Mouse (Mus musculus) CH12.LX (cell line): Measurements from ENCODE around the gene Tbc1d15. TPM values are rescaled to one million over a fixed set of nuclear protein-coding genes. Genes with fewer than 3 reads are reported as not detected.

Source experiments
- DNase-seq: peaks from one replicate; pipeline ENCODE4 v3.0.0-alpha.2; 2013; ENCODE audit errors: extremely low read depth
- H3K27ac ChIP-seq: 2 replicates; pipeline ENCODE4 v1.5.1; 2012; ENCODE audit warnings: low read depth, mild to moderate bottlenecking, control low read depth, moderate library complexity; ENCODE audit not compliant: insufficient read depth
- H3K27me3 ChIP-seq: replicated peaks from 2 replicates; pipeline ENCODE3; 2012; ENCODE audit warnings: inconsistent platforms
- H3K36me3 ChIP-seq, 2 experiments: replicated peaks in 1 of 2; 2 replicates each; pipeline versions ENCODE3 to v1.6.1; 2012; ENCODE audit warnings: inconsistent platforms in 1 of 2, low read length in 1 of 2, mild to moderate bottlenecking in 1 of 2, mixed read lengths in 1 of 2, moderate library complexity in 1 of 2; ENCODE audit not compliant: control insufficient read depth in 1 of 2, insufficient read depth in 1 of 2
- H3K4me1 ChIP-seq, 2 experiments: 2 replicates each; pipeline ENCODE4 v1.6.1; 2012; ENCODE audit warnings: inconsistent platforms in 1 of 2, moderate library complexity in 1 of 2; ENCODE audit not compliant: insufficient read depth in 2 of 2, control insufficient read depth in 1 of 2
- H3K4me2 ChIP-seq: 2 replicates; pipeline ENCODE4 v1.6.1; 2012; ENCODE audit warnings: low read depth, mild to moderate bottlenecking, control low read depth; ENCODE audit not compliant: poor library complexity, insufficient read depth, severe bottlenecking
- H3K4me3 ChIP-seq, 3 experiments: fragments of 150-350 bp in 1 of 3; sonication (generic) in 1 of 3; replicated peaks in 1 of 3; 2 replicates each; pipeline versions ENCODE3 to v1.5.1; 2011 to 2012; ENCODE audit warnings: low read depth in 2 of 3, low read length in 2 of 3, mild to moderate bottlenecking in 2 of 3, moderate library complexity in 2 of 3, control low read depth in 1 of 3, improper control_type of control experiment in 1 of 3, inconsistent platforms in 1 of 3, mixed read lengths in 1 of 3; ENCODE audit not compliant: poor library complexity in 1 of 3
- H3K79me2 ChIP-seq: replicated peaks from 2 replicates; pipeline ENCODE4 v1.6.1; 2012; ENCODE audit warnings: mild to moderate bottlenecking, moderate library complexity; ENCODE audit not compliant: control insufficient read depth, poor library complexity, insufficient read depth, severe bottlenecking; ENCODE audit errors: extremely low read depth
- H3K9ac ChIP-seq: 2 replicates; pipeline ENCODE4 v1.6.1; 2012; ENCODE audit warnings: low read depth, mild to moderate bottlenecking, control low read depth, moderate library complexity; ENCODE audit not compliant: insufficient read depth
- H3K9me3 ChIP-seq: replicated peaks from 2 replicates; pipeline ENCODE3; 2012; ENCODE audit warnings: low read length, inconsistent platforms, mixed read lengths
- CHD2 ChIP-seq: IDR thresholded peaks from 2 replicates; pipeline ENCODE4 v1.6.1; 2011; ENCODE audit warnings: low read length, improper control_type of control experiment
- CTCF ChIP-seq, 2 experiments: IDR thresholded peaks in 1 of 2; conservative IDR thresholded peaks in 1 of 2; 2 replicates each; pipeline ENCODE4 v1.5.1; 2011 to 2012; ENCODE audit warnings: low read depth in 2 of 2, low read length in 2 of 2, improper control_type of control experiment in 1 of 2, inconsistent platforms in 1 of 2, mild to moderate bottlenecking in 1 of 2, moderate library complexity in 1 of 2
- HCFC1 ChIP-seq: IDR thresholded peaks from 2 replicates; pipeline ENCODE4 v1.6.1; 2012; ENCODE audit warnings: low read depth, mild to moderate bottlenecking, inconsistent platforms, low read length, improper control_type of control experiment
- JUN ChIP-seq: IDR thresholded peaks from 2 replicates; pipeline ENCODE4 v1.6.1; 2011; ENCODE audit warnings: low read depth, mild to moderate bottlenecking, low read length, improper control_type of control experiment, moderate library complexity; ENCODE audit not compliant: insufficient read depth
- MYC ChIP-seq: IDR thresholded peaks from 2 replicates; pipeline ENCODE4 v1.6.1; 2011; ENCODE audit warnings: low read depth, mild to moderate bottlenecking, improper control_type of control experiment, low read length
- POLR2A ChIP-seq: IDR thresholded peaks from 2 replicates; pipeline ENCODE4 v1.6.1; 2011; ENCODE audit warnings: low read depth, mild to moderate bottlenecking, improper control_type of control experiment, low read length
- POLR2AphosphoS2 ChIP-seq: IDR thresholded peaks from 2 replicates; pipeline ENCODE4 v1.6.1; 2011; ENCODE audit warnings: low read depth, low read length, improper control_type of control experiment
- SIN3A ChIP-seq: IDR thresholded peaks from 2 replicates; pipeline ENCODE4 v1.6.1; 2012; ENCODE audit warnings: low read length, improper control_type of control experiment, inconsistent platforms
- SMC3 ChIP-seq: IDR thresholded peaks from 2 replicates; pipeline ENCODE4 v1.6.1; 2011; ENCODE audit warnings: low read depth, low read length, improper control_type of control experiment
- ZMIZ1 ChIP-seq: IDR thresholded peaks from 2 replicates; pipeline ENCODE4 v1.6.1; 2012; ENCODE audit warnings: low read depth, mild to moderate bottlenecking, inconsistent platforms, low read length, improper control_type of control experiment
- dilution Hi-C: fragments of 300-500 bp; cut with MboI; formaldehyde crosslinking; loops from 2 replicates; pipeline ENCODE4 v1.14.3; 2020; ENCODE audit warnings: low sequenced_read_pairs; ENCODE audit not compliant: extremely low pct_unique_long_range_greater_than_20kb, extremely low pct_ligation_motif_present
- in situ Hi-C: fragments of 300-500 bp; cut with MboI; formaldehyde crosslinking; loops from 3 replicates; pipeline ENCODE4 v1.14.3; 2019; ENCODE audit warnings: low sequenced_read_pairs, low pct_ligation_motif_present, low pct_unique_long_range_greater_than_20kb, mixed read lengths
- polyA plus RNA-seq: library from polyadenylated mRNA; unstranded; fragments of >175 nt; gene quantifications from 2 replicates; pipeline ENCODE4 v1.2.1, GENCODE M21; 2012; ENCODE audit warnings: low read depth; ENCODE audit not compliant: insufficient read length
- total RNA-seq, 2 experiments: library from RNA; depleted of rRNA; stranded (reverse); fragments of 300-350 nt in 1 of 2; fragments of >200 nt in 1 of 2; gene quantifications; 2 replicates each; pipeline ENCODE4 v1.2.3; 2012 to 2014

The Tbc1d15 gene
- total and polyA plus RNA-seq, 3 experiments, result 13.4 to 59.5 (median 23.3) TPM

- Histone ChIP-seq H3K9me3 (no peaks in the 10 kb centered on the region), H3K27ac (no peak overlapping the region)
- dilution Hi-C loops, result no loop called here
Observed at GRCm38 (mm10) chr10:115169410-115169809, 81.9 kb downstream of the Tbc1d15 start.

GRCm38 (mm10) chr10:115160289-115160688, 91.0 kb downstream of the Tbc1d15 start:
- peak; percentile 6 for DNase-seq
- in situ Hi-C loops, result no loop called here
- Histone ChIP-seq H3K4me1 (no peaks in the 10 kb centered on the region; a peak in 1 of 4 replicates), H3K27ac (no peak overlapping the region), H3K4me2 (no peak overlapping the region), H3K9me3 (no peaks in the 10 kb centered on the region), H3K27me3 (no peaks in the 10 kb centered on the region), H3K9ac (no peak overlapping the region), H3K36me3 (no peaks in the 10 kb centered on the region), H3K4me3 (no peak overlapping the region), H3K79me2 (no peaks in the 10 kb centered on the region)
- dilution Hi-C loops, result no loop called here
- no peak for TF ChIP-seq CHD2
- no peak for TF ChIP-seq POLR2A
- no peak for TF ChIP-seq SIN3A
- TF ChIP-seq CTCF (conservative IDR thresholded peaks at IDR 0.05 in 1 of 2, IDR thresholded peaks at IDR 0.05 in 1 of 2; ENCODE audit: low read depth in 2 of 2, low read length in 2 of 2), result peak in 1 of 2 experiments; percentile 20; a peak in 1 of 4 replicates
- no peak for TF ChIP-seq SMC3
- 0 out of 2 replicates have a peak, but pooled peaks have one; percentile 25 for TF ChIP-seq MYC
- no peak for TF ChIP-seq JUN

More at GRCm38 (mm10) chr10:115169410-115169809, 81.9 kb downstream of the Tbc1d15 start:
- TF ChIP-seq ZMIZ1, result no peak
- TF ChIP-seq POLR2AphosphoS2, result no peak
- no peak for TF ChIP-seq HCFC1
- TF ChIP-seq CHD2, result 0 out of 2 replicates have a peak, but pooled peaks have one; percentile 21
- DNase-seq, result no peak
- Histone ChIP-seq H3K4me2 (no peak overlapping the region), H3K36me3 (no peaks in the 10 kb centered on the region), H3K9ac (no peak overlapping the region), H3K79me2 (no peaks in the 10 kb centered on the region), H3K4me3 (no peak overlapping the region), H3K27me3 (no peaks in the 10 kb centered on the region), H3K4me1 (peaks cover 0 to 4% of the 10 kb centered on the region in 2 experiments; a peak in 2 of 4 replicates)
- in situ Hi-C loops, result no loop called here

Other genes with a start within 250 kb of the Tbc1d15 start
- gene Tph2, start 66.4 kb downstream of the Tbc1d15 start, total RNA-seq (2012; rRNA removed), result 0.42 and 0.55 TPM in 2 replicates
- 0.42 and 0.43 TPM in 2 replicates for gene Tph2, start 66.4 kb downstream of the Tbc1d15 start, total RNA-seq (2014; rRNA removed)
- 0.46 and 0.54 TPM in 2 replicates for gene Tph2, start 66.4 kb downstream of the Tbc1d15 start, polyA plus RNA-seq
- 45.0 and 55.6 TPM in 2 replicates for gene Rab21, start 64.1 kb upstream of the Tbc1d15 start, total RNA-seq (2012; rRNA removed)
- 57.4 and 57.9 TPM in 2 replicates for gene Rab21, start 64.1 kb upstream of the Tbc1d15 start, total RNA-seq (2014; rRNA removed)
- 52.8 and 58.4 TPM in 2 replicates for gene Rab21, start 64.1 kb upstream of the Tbc1d15 start, polyA plus RNA-seq
- gene Tmem19, start 111.0 kb upstream of the Tbc1d15 start, total RNA-seq (2012; rRNA removed), result 20.9 and 25.7 TPM in 2 replicates
- 26.0 and 34.3 TPM in 2 replicates for gene Tmem19, start 111.0 kb upstream of the Tbc1d15 start, total RNA-seq (2014; rRNA removed)
- 22.9 and 29.3 TPM in 2 replicates for gene Tmem19, start 111.0 kb upstream of the Tbc1d15 start, polyA plus RNA-seq
- gene Thap2, start 133.0 kb upstream of the Tbc1d15 start, total RNA-seq (2012; rRNA removed), result 7.6 and 11.3 TPM in 2 replicates
- 6.9 and 7.9 TPM in 2 replicates for gene Thap2, start 133.0 kb upstream of the Tbc1d15 start, total RNA-seq (2014; rRNA removed)
- 4.3 and 4.8 TPM in 2 replicates for gene Thap2, start 133.0 kb upstream of the Tbc1d15 start, polyA plus RNA-seq
- gene Zfc3h1, start 133.5 kb upstream of the Tbc1d15 start, total RNA-seq (2012; rRNA removed), result 29.8 and 40.7 TPM in 2 replicates
- gene Zfc3h1, start 133.5 kb upstream of the Tbc1d15 start, total RNA-seq (2014; rRNA removed), result 51.7 and 58.3 TPM in 2 replicates
- 39.2 and 48.7 TPM in 2 replicates for gene Zfc3h1, start 133.5 kb upstream of the Tbc1d15 start, polyA plus RNA-seq